Mouse (Mus musculus): ENCODE data around the gene Kif21a.

DNA sequence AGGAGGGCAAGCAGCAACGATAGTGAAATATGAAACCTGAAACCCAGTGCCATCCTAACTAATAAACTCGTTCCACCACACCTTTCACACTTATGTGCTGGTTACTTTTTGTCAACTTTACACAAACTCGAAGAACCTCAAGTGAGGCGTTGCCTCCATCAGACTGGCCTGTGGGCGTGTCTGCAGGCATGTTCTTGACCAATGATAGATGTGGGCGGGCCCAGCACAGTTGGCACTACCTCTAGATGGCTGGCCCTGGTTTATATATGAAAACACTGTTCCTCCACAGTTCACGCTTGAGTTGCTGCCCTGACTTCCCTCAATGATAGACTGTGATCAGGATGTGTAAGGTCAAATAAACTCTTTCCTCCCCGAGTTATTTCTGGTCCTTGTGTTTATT, 3.2 kb downstream of the Kif21a start:
- no peak for TF ChIP-seq CTCF (conservative IDR thresholded peaks at IDR 0.05; ENCODE audit: insufficient read depth, insufficient read length, low read depth, low read length)
- TF ChIP-seq POLR2A (IDR thresholded peaks at IDR 0.05; ENCODE audit: low read depth, low read length): no peak
